Mouse (Mus musculus) telencephalon, adult 2 months (tissue): ENCODE results near the gene Asphd1.

Experiments used
- DNase-seq: peaks from one replicate; pipeline ENCODE4 v3.0.0-alpha.2; 2011; ENCODE audit warnings: low read depth, low spot score

The Asphd1 gene

GRCm38 (mm10) chr7:126896912-126897311 is 52.5 kb downstream of the Asphd1 start:
- DNase-seq, result no peak
